Mouse (Mus musculus): Measurements from ENCODE around the gene Olfr1275.

Gene Olfr1275

GRCm38 (mm10) chr2:111235186-111235585 lies at the start of gene Olfr1275:
Olfr1275 (minus strand) TSS chr2:111235286.
- DNase-seq, result no peak

GRCm38 (mm10) chr2:111274006-111274405 lies 38.9 kb upstream of the Olfr1275 start, which contains the start of gene Olfr1277:
Olfr1277 (minus strand) TSS chr2:111274106.
- DNase-seq, result no peak

DNA sequence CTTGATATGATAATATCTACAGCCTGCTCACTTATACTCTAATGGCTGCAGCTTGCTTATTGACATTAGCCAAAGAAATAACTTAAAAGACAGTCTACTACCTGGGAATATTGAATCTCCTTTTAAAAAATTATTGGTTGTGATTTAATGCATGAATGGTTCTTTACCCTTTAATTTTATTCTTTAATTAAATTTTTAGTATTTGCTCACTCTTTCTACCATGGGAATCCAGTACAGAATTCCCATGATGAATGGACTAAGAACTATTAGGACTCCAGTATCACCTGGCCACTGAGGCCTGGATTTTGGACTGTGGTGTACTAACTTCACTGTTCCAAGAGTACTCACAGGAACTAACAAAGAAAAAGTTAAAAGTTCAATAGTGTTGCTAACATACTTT lies 19.1 kb upstream of the Olfr1275 start, which contains the start of gene Olfr1276:
TSS of gene Olfr1276 (plus strand) at position 301 of the 400 bp plus-strand sequence.
- no peak for DNase-seq

DNA sequence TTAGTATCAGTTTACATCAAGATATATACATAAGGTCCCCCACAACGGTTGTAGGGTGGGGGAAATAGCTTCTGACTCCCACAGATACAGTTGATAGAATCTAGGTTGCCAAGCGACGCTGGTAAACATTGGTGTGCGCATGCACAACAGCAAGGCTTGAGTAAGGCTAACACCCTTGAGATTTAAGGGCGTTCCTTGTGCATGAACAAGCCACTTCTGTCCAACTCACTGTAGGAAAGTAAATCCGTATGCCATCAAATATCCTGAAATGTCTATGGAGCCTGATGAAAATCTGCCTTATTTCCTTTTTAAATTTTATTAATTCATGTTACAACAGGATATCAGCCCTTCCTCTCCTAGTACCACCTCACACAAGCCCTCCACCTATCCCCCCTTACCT lies 5.6 kb downstream of the Olfr1275 start, which contains the start of gene 4930430A15Rik:
TSS of gene 4930430A15Rik (minus strand) at position 101 of the 400 bp plus-strand sequence.
- no peak for DNase-seq

GRCm38 (mm10) chr2:111182068-111182467 lies 53.0 kb downstream of the Olfr1275 start:
- no peak for DNase-seq

Measured in kidney, postnatal 14 days (tissue).